Mouse (Mus musculus): ENCODE measurements around the gene Dcdc2a. TPM values are rescaled to one million over a fixed set of nuclear protein-coding genes. Genes with fewer than 3 reads are reported as not detected.

The Dcdc2a gene
- total RNA-seq, 2 experiments from 2014 or later, result 11.6 to 17.8 TPM

GRCm38 (mm10) chr13:25105671-25106070 lies 49.9 kb downstream of the Dcdc2a start:
- Histone ChIP-seq H3K4me3 (no peak overlapping the region), H3K27ac (no peak overlapping the region)
- TF ChIP-seq CTCF (conservative IDR thresholded peaks at IDR 0.05), result no peak
- no peak for DNase-seq (ENCODE audit: low spot score in 2 of 2)

DNA sequence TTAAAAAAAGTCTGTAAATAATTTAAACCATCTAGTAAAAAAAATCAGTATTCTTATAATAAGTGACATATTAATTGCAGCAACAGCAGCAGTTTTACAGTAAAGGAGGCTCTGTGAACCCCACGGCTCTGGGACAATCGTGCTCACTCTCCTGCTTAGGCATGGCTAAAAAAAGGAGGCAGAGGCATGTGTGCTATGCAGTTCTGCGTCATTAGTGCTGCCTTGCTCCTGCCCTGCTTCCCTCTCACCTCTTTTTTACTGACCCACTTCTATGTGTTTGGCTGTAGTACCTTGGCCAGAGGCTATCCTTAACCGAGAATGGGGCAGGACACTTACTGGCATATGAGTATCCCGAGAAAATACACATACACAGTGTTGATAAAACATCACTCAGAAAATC lies 50.9 kb downstream of the Dcdc2a start:
- Histone ChIP-seq H3K4me3 (no peak overlapping the region), H3K27ac (no peak overlapping the region)
- no peak for DNase-seq (ENCODE audit: low spot score in 2 of 2)
- TF ChIP-seq CTCF (conservative IDR thresholded peaks at IDR 0.05), result no peak

- Histone ChIP-seq H3K4me3 (no peak overlapping the region), H3K27ac (no peak overlapping the region)
- no peak for DNase-seq (ENCODE audit: low spot score in 2 of 2)
- TF ChIP-seq CTCF (conservative IDR thresholded peaks at IDR 0.05), result no peak
These were observed 52.5 kb downstream of the Dcdc2a start for GRCm38 (mm10) chr13:25108353-25108752.

GRCm38 (mm10) chr13:25110592-25111095 lies 54.8 kb downstream of the Dcdc2a start:
- no peak for DNase-seq (ENCODE audit: low spot score in 2 of 2)
- no peak for TF ChIP-seq CTCF (conservative IDR thresholded peaks at IDR 0.05)
- Histone ChIP-seq H3K27ac (no peak overlapping the region), H3K4me3 (no peak overlapping the region)

- peak overlapping the region; percentile 73 for H3K27ac ChIP-seq
- H3K4me3 ChIP-seq, result peak overlapping the region; percentile 60
- DNase-seq (ENCODE audit: low spot score in 2 of 2), result peak; percentile 82 to 89
- no peak for TF ChIP-seq CTCF (conservative IDR thresholded peaks at IDR 0.05)
These were observed 59.7 kb downstream of the Dcdc2a start for GRCm38 (mm10) chr13:25115429-25115881.

DNA sequence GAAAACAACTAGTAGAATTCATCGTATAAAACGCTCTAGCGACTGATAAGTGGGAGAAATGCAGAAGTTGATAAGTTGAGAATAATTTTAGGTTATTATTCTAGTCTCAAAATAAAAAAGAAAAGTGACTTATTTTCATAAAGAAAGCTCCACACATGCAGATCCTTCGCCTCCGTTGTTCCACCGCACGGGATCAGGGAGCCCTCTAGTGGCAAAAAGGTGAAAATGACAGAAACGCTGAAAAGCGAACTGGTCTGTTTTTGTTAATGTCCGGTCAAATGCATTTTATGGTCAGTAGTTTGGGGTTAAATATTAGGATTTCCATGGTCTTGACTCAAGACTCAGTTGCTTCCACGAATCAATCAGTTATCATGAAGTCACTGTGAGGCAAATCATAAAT lies 60.2 kb downstream of the Dcdc2a start:
- Histone ChIP-seq H3K4me3 (peak overlapping the region; percentile 60), H3K27ac (peak overlapping the region; percentile 73)
- peak; percentile 98 for TF ChIP-seq CTCF (conservative IDR thresholded peaks at IDR 0.05)
- DNase-seq (ENCODE audit: low spot score in 2 of 2), result peak; percentile 39 to 42

DNA sequence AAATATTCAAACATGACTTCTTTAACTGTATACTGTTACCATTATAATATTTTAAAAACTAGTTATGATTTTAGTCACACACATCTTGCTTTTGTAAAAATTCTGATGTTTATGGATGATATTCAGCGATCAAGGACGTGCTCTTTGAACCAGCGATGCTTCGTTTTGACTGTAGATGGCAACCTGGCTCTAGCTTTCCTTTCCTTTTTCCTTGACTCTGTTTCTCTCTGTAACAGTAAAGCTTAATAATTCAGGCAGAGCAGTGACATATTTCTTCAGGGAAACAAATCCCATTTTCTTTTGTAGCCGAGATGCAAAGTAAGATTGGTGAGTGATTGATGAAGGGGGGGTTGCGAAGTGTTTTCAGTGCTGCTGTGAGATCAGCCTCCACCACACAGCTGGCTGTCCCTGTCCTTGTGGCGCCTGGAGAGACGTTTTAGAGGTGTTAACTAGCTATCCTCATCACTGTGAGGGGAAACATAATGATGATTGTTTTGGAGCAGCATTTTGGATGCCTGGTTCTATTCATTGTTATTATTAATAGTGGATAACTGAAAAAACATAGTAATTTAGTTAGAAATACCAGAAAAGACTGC lies 67.0 kb downstream of the Dcdc2a start:
- Histone ChIP-seq H3K4me3 (no peak overlapping the region), H3K27ac (no peak overlapping the region)
- peak; percentile 76 for TF ChIP-seq CTCF (conservative IDR thresholded peaks at IDR 0.05)
- peak; percentile 7 to 21 for DNase-seq (ENCODE audit: low spot score in 2 of 2)

DNA sequence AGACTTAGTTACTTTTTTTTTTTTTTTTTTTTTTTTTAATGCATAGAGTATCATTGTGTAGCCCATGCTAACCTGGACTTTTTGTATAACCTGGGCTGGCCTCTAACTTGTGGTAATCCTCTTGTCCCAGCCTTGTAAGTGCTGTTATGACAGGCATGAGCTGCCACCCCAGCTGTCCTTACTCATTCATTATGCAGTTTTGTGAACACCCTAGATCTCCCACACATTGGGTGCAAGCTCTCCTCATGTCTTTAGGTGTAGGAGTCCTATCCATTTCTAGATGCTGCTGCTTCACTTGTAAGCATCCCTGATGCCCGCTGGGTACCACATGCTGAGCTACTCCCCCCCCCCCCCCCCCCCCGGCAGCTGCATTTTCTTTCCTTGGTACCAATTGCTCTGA lies 71.4 kb downstream of the Dcdc2a start:
- no peak for DNase-seq (ENCODE audit: low spot score in 2 of 2)
- Histone ChIP-seq H3K27ac (no peak overlapping the region), H3K4me3 (no peak overlapping the region)
- TF ChIP-seq CTCF (conservative IDR thresholded peaks at IDR 0.05), result no peak

GRCm38 (mm10) chr13:25127806-25128205 lies 72.0 kb downstream of the Dcdc2a start:
- no peak overlapping the region for H3K4me3 ChIP-seq
- no peak for TF ChIP-seq CTCF (conservative IDR thresholded peaks at IDR 0.05)
- no peak for DNase-seq (ENCODE audit: low spot score in 2 of 2)
- no peak overlapping the region for H3K27ac ChIP-seq

DNA sequence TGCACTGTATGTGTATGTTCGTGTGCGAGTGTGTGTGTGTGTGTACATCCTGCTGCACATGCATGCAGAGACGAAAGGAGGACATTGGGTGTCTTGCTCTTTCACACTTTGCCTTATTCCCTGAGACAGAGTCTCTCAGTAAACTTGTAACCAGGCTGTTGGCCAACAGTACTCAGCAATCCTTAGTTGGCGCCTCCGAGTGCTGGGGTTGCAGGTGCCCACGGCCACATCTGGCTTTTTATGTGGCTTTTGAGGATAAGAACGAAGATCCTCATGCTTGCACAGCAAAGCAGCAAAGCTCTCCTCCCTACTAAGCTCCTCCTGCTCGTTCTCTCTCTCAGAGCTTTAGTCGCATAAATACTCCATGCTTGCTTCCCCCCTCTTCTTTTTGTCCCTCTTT lies 73.0 kb downstream of the Dcdc2a start:
- H3K4me3 ChIP-seq, result no peak overlapping the region
- no peak overlapping the region for H3K27ac ChIP-seq
- no peak for DNase-seq (ENCODE audit: low spot score in 2 of 2)
- TF ChIP-seq CTCF (conservative IDR thresholded peaks at IDR 0.05), result no peak

- DNase-seq (ENCODE audit: low spot score in 2 of 2), result no peak
- Histone ChIP-seq H3K27ac (no peak overlapping the region), H3K4me3 (no peak overlapping the region)
- TF ChIP-seq CTCF (conservative IDR thresholded peaks at IDR 0.05), result no peak
These were observed 87.3 kb downstream of the Dcdc2a start for GRCm38 (mm10) chr13:25143066-25143465.

GRCm38 (mm10) chr13:25144093-25144492 lies 88.3 kb downstream of the Dcdc2a start:
- TF ChIP-seq CTCF (conservative IDR thresholded peaks at IDR 0.05), result peak; percentile 51
- H3K27ac ChIP-seq, result no peak overlapping the region
- no peak for DNase-seq (ENCODE audit: low spot score in 2 of 2)
- no peak overlapping the region for H3K4me3 ChIP-seq

GRCm38 (mm10) chr13:25146232-25146631 lies 90.4 kb downstream of the Dcdc2a start:
- no peak for DNase-seq (ENCODE audit: low spot score in 2 of 2)
- Histone ChIP-seq H3K27ac (no peak overlapping the region), H3K4me3 (no peak overlapping the region)
- TF ChIP-seq CTCF (conservative IDR thresholded peaks at IDR 0.05), result no peak

- no peak overlapping the region for H3K27ac ChIP-seq
- H3K4me3 ChIP-seq, result no peak overlapping the region
- TF ChIP-seq CTCF (conservative IDR thresholded peaks at IDR 0.05), result peak; percentile 50
- DNase-seq (ENCODE audit: low spot score in 2 of 2), result no peak
These were observed 94.5 kb downstream of the Dcdc2a start for GRCm38 (mm10) chr13:25150154-25150781.

Measured in layer of hippocampus, adult 2 months (tissue).